Mouse (Mus musculus) A20 (cell line): Measurements from ENCODE around the gene Sec24a.
"Not testable (repeated sequence)": the region's sequence is repeated elsewhere in the genome, so short reads cannot be mapped to it uniquely, and the experiment has no call there.

Experiments used
- DNase-seq: peaks from one replicate; pipeline ENCODE4 v3.0.0-alpha.2; 2011; ENCODE audit warnings: low read depth, low spot score

The Sec24a gene

DNA sequence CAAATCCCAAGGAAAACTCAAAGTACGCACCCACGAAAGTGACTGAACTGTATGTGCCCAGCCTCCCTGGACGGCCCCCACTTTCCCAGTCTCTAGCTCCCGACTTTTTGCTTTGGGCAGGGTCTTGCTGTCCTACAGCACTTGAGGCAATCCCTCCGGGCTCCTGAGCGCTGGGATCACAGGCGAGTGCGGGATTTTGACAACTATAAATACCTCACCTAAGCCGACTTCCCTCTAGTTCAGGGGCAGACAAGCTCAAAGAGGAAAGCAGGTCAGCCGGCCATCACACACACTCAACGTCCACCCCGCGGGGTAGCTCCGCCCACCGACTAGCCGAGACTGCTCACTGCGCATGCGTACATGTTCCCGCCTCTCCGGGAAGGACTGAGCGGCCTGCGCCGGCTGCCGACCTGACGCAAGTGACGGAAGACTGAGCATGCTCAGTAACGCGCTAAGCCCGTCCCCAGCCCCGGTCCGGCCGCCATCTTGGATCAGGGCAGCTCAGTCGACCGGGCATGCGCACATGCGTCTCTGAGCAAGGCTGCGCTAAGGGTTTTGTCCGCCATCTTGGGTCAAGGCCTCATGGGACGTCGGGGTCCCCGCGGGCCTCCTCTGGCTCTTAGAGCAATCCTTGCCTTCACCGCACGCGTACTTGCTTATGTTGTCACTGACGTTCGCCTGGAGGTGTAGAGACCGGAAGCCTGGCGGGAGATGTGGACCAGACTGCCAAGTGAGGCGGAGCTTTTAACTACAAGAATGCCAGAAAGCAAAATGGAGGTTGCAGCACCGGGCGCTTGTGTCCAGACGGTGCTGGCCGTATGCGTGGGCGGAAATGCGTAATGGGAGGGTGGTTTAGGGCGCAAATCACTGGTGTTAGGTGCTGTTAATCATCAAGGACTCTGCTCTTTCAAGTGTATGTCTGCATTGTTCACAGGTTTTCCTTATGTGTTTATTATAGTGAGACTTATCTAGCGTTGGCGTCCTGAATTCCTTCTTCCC lies 74.8 kb downstream of the Sec24a start, which contains the start of gene 0610009B22Rik:
Gene 0610009B22Rik (minus strand): TSS at position 545 of the 999 bp plus-strand sequence.
- DNase-seq = peak; percentile 100

GRCm38 (mm10) chr11:51681976-51682374 lies 81.5 kb downstream of the Sec24a start:
- no peak for DNase-seq

GRCm38 (mm10) chr11:51681324-51681975 lies 82.0 kb downstream of the Sec24a start:
- DNase-seq = peak; percentile 90

DNA sequence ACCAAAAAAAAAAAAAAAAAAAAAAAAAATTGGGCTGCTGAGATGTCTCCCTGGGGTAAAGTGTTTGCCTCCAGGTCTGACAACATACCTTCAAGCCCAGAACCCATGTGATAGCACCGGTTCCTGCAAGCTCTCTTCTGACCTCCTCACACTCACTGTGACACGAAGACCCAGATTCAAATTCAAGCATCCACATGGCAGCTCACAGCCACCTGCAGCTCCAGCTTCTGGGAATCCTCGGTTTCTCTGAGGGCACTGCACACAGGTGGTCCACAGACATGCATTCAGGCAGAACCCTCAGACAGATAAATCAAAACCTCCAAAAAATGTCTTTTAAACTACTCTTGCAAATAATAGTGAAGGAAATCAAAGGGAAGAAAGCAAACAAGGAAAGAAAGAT lies 84.0 kb downstream of the Sec24a start:
- no peak for DNase-seq

- DNase-seq = no peak
These were observed 85.6 kb downstream of the Sec24a start for GRCm38 (mm10) chr11:51677737-51678418.

DNA sequence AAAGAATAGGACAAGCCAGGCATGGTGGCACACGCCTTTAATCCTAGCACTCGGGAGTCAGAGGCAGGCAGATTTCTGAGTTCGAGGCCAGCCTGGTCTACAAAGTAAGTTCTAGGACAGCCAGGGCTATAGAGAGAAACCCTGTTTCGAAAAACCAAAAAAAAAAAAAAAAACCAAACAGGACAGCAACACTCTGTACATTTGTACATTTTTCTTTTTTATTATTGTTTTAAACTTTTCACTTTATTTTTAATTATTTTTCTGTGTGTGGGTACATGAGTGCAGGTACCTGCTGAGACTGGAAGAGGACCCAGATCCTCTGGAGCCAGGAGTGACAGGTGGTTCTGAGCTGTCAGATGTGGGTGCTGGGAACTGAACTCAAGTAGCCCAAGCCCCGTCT lies 88.0 kb downstream of the Sec24a start:
- no peak for DNase-seq

GRCm38 (mm10) chr11:51673291-51673690 lies 90.1 kb downstream of the Sec24a start:
- DNase-seq = no peak

DNA sequence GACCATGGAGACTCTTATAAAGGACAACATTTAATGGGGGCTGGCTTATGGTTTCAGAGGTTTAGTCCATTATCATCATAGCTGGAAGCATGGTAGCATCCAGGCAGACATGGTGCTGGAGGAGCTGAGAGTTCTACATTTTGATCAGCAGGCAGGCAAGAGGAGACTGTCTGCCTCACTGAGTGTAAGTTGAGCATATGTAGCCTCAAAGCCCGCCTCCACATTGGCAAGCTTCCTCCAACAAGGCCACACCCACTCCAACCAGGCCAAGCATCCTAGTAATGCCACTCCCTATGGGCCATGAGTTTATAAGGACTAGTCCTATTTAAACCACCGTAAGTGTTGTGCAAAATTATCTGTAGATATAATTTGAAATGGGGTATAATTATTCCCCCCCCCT lies 92.1 kb downstream of the Sec24a start:
- DNase-seq = no peak

DNA sequence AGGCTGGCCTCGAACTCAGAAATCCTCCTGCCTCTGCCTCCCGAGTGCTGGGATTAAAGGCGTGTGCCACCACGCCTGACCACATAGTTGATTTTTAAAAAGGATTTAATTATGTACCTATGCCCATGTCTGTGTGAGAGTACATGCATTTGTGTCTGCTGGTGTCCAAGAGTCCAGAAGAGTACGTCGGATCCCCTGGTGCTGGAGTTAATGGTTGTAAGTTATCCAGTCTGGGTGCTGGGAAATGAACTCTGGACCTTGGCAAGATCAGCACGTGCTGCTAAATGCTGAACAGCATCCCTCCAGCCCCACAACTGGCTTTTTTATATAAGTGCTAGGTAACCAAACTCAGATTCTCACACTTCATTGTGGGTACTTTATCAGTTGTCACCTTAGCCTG lies 92.6 kb downstream of the Sec24a start:
- no peak for DNase-seq

GRCm38 (mm10) chr11:51664747-51665146 lies 98.7 kb downstream of the Sec24a start:
- not testable (repeated sequence) for DNase-seq

- no peak for DNase-seq
These were observed 100.8 kb downstream of the Sec24a start for GRCm38 (mm10) chr11:51662632-51663031.

- no peak for DNase-seq
These were observed 101.5 kb downstream of the Sec24a start for GRCm38 (mm10) chr11:51661867-51662365.

GRCm38 (mm10) chr11:51658705-51659104 lies 104.7 kb downstream of the Sec24a start:
- DNase-seq = no peak

DNA sequence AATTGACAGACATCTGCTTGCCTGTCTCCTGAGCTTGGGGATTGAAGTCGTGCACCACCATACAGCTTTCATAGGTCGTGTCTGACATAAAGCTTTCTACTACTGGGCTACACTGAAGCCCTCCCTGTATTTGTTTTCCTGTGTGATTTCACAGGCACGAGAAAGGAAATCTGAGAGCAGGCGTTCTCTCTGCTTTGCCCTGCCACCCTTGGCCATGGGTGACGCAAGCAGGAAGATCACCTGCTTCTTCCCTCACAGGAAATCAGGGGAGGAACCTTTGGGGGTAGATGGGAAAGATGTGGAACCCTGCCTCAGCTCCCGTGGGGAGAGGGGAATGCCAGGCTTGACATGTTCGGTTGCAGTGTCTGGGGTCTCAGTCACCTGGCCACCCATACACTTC lies 105.1 kb downstream of the Sec24a start:
- DNase-seq = no peak

DNA sequence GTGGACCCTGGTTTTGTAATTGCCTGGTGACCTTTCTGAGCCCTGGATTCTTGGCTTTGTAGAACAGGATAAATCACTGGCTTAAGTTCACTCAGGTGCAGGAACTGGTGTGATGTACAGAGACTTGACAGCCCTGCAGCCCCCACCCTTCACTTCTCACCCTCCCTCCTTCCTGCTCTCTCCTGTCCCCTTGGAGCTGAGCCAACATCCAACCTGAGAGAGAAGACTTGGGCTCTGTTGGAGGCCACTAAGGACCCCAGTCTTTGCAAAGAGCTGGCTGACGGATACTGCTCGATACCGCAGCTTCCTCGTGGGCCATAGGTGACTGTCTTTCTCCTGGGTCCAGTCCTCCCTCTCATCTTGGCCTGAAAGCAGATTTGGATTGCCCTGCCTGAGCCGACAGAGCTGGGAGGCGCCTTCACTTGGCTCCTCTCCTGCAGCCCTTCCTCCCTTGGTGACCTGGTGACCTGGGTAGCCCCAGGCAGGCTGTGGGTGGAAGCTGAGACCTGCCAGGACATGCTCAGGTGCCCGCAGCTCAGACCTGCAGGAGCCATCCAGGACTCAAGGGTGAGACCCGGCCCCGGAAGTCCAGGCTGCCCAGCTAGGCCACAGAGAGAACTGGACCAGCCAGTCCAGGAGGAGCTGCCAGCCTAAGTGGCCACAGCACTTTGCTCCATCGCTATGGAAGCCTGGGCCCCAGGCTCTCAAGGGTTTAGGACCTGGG lies 106.5 kb downstream of the Sec24a start:
- no peak for DNase-seq

GRCm38 (mm10) chr11:51654891-51655290 lies 108.5 kb downstream of the Sec24a start:
- no peak for DNase-seq

DNA sequence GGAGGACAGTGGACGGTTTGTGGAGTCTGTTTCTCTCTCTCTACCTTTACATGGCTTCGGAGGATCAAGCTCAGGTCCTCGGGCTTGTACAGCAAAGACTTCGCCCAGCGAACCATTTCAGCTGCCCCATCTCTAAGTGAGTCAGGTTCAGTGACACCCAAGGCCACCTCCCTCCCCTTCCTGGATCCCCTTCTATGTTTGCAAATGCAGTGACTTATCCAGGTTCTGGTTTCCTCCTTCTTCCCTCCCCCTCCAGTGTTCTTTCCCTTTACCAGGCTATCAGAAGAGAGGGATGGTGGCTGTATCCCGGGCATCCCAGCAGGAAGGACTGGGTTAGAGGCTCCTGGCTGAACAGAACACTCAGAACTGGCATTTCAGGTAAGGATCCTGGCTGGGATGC lies 109.7 kb downstream of the Sec24a start:
- DNase-seq = no peak

- DNase-seq = no peak
These were observed 110.5 kb downstream of the Sec24a start for GRCm38 (mm10) chr11:51652889-51653418.

- DNase-seq = peak; percentile 84
These were observed 112.5 kb downstream of the Sec24a start, which contains the start of the genes N4bp3 and D930048N14Rik for GRCm38 (mm10) chr11:51650691-51651515. Gene N4bp3, minus strand, starts transcription at chr11:51650842. Gene D930048N14Rik, plus strand, starts transcription at chr11:51650954.

- no peak for DNase-seq
These were observed 113.2 kb downstream of the Sec24a start for GRCm38 (mm10) chr11:51650261-51650660.
